Mouse (Mus musculus) neural tube, embryonic 14.5 days (tissue): ENCODE measurements around the gene Cacng4. TPM values are rescaled to one million over a fixed set of nuclear protein-coding genes. Genes with fewer than 3 reads are reported as not detected.
A peak's percentile ranks its signal among the peaks of the same experiment; 100 is the strongest.

ENCODE experiments used
- ATAC-seq: fragments of 200-750 bp; cut with Nextera tagmentation; 2 replicates; pipeline ENCODE4 v1.8.0; 2017; ENCODE audit warnings: low read depth, mild to moderate bottlenecking, moderate TSS enrichment, moderate library complexity
- H3K27ac ChIP-seq: fragments of 300-500 bp; sonication (generic); 2 replicates; pipeline ENCODE4 v1.5.1; 2014; ENCODE audit warnings: low read depth, mild to moderate bottlenecking, control low read depth, low read length, moderate library complexity, mixed read lengths
- H3K27me3 ChIP-seq: fragments of 300-500 bp; sonication (generic); 2 replicates; pipeline ENCODE4 v1.6.1; 2014; ENCODE audit warnings: low read length; ENCODE audit not compliant: control insufficient read depth, insufficient read depth
- H3K36me3 ChIP-seq: fragments of 300-500 bp; sonication (generic); 2 replicates; pipeline ENCODE4 v1.6.1; 2014; ENCODE audit warnings: low read length, mixed read lengths; ENCODE audit not compliant: control insufficient read depth, insufficient read depth
- H3K4me1 ChIP-seq: fragments of 300-500 bp; sonication (generic); 2 replicates; pipeline ENCODE4 v1.6.1; 2014; ENCODE audit warnings: low read length; ENCODE audit not compliant: control insufficient read depth, insufficient read depth
- H3K4me2 ChIP-seq: fragments of 300-500 bp; sonication (generic); 2 replicates; pipeline ENCODE4 v1.6.1; 2014; ENCODE audit warnings: mild to moderate bottlenecking, low read depth, low read length, control low read depth
- H3K4me3 ChIP-seq: fragments of 300-500 bp; sonication (generic); 2 replicates; pipeline ENCODE4 v1.5.1; 2014; ENCODE audit warnings: low read depth, low read length, control low read depth, mixed read lengths
- H3K9ac ChIP-seq: fragments of 300-500 bp; sonication (generic); replicated peaks from 2 replicates; pipeline ENCODE4 v1.6.1; 2014; ENCODE audit warnings: low read depth, mild to moderate bottlenecking, control low read depth, low read length, mixed read lengths
- H3K9me3 ChIP-seq: fragments of 300-500 bp; sonication (generic); 2 replicates; pipeline ENCODE4 v1.6.1; 2016; ENCODE audit warnings: low read length; ENCODE audit not compliant: control insufficient read depth
- WGBS: fragments of 180-500 bp; shearing (Covaris S2); extraction: QIAGEN DNeasy Blood & Tissue Kit; methylation state at CpG from one replicate; pipeline ENCODE4 v1.1.7; 2014; 5-methylcytosine and 5-hydroxymethylcytosine counted together
- polyA plus RNA-seq: library from polyadenylated mRNA; unstranded; fragments of >200 nt; fragmentation: Nextera tagmentation; extraction: Ambion mirVana; gene quantifications from 2 replicates; pipeline ENCODE4 v1.2.1, GENCODE M21; 2014

Cacng4 gene
- 62.2 and 67.5 TPM in 2 replicates for polyA plus RNA-seq

- no peaks in the 10 kb centered on the region for H3K9me3 ChIP-seq
- under 1% methylated on average over 28 of the region's 73 CpGs for WGBS
- H3K4me1 ChIP-seq, result peaks cover 31% of the 10 kb centered on the region
- H3K9ac ChIP-seq, result peak within 1 kb of the TSS; percentile 98
- H3K4me3 ChIP-seq, result peak within 1 kb of the TSS; percentile 83
- no peaks in the 10 kb centered on the region for H3K36me3 ChIP-seq
- H3K27ac ChIP-seq, result peak within 1 kb of the TSS; percentile 97
- ATAC-seq, result peak; percentile 54
- H3K4me2 ChIP-seq, result peak within 1 kb of the TSS; percentile 73
- no peaks in the 10 kb centered on the region; the same call in 1 of the 2 replicates for H3K27me3 ChIP-seq
These were observed at the start of gene Cacng4 for GRCm38 (mm10) chr11:107794547-107795269. Gene Cacng4, minus strand, starts transcription at chr11:107794557.

GRCm38 (mm10) chr11:107833351-107834040 is 39.1 kb upstream of the Cacng4 start:
- Histone ChIP-seq H3K36me3 (no peaks in the 10 kb centered on the region), H3K27ac (no peak overlapping the region), H3K4me1 (0 out of 2 replicates have a peak, but pooled peaks cover 4% of the 10 kb centered on the region), H3K4me2 (no peak overlapping the region), H3K9ac (no peak overlapping the region), H3K27me3 (no peaks in the 10 kb centered on the region), H3K9me3 (no peaks in the 10 kb centered on the region), H3K4me3 (no peak overlapping the region)
- ATAC-seq, result no peak; the same call in 1 of the 2 replicates
- WGBS, result 49% methylated on average over 7 of the region's 7 CpGs

- Histone ChIP-seq H3K27me3 (no peaks in the 10 kb centered on the region), H3K4me3 (no peak overlapping the region), H3K9ac (no peak overlapping the region), H3K4me2 (no peak overlapping the region), H3K4me1 (peaks cover 11% of the 10 kb centered on the region), H3K27ac (no peak overlapping the region), H3K36me3 (no peaks in the 10 kb centered on the region), H3K9me3 (no peaks in the 10 kb centered on the region)
- no peak for ATAC-seq
- WGBS, result 47% methylated on average over 5 of the region's 5 CpGs
These were observed 22.8 kb upstream of the Cacng4 start for GRCm38 (mm10) chr11:107817196-107817595.

GRCm38 (mm10) chr11:107812941-107813648 is 18.7 kb upstream of the Cacng4 start:
- Histone ChIP-seq H3K36me3 (no peaks in the 10 kb centered on the region), H3K4me1 (peaks cover 11% of the 10 kb centered on the region), H3K9me3 (no peaks in the 10 kb centered on the region), H3K27me3 (no peaks in the 10 kb centered on the region), H3K4me3 (peak overlapping the region; percentile 12; the same call in 1 of the 2 replicates), H3K4me2 (peak overlapping the region; percentile 39), H3K27ac (peak overlapping the region; percentile 70), H3K9ac (0 out of 2 replicates have a peak overlapping the region, but pooled peaks have one; percentile 41)
- 6% methylated on average over 21 of the region's 21 CpGs for WGBS
- ATAC-seq, result peak; percentile 73

GRCm38 (mm10) chr11:107812429-107812828 is 18.1 kb upstream of the Cacng4 start:
- no peaks in the 10 kb centered on the region for H3K9me3 ChIP-seq
- H3K4me1 ChIP-seq, result peaks cover 11% of the 10 kb centered on the region
- no peaks in the 10 kb centered on the region for H3K27me3 ChIP-seq
- H3K9ac ChIP-seq, result no peak overlapping the region
- ATAC-seq, result peak; percentile 56
- H3K4me3 ChIP-seq, result no peak overlapping the region
- H3K36me3 ChIP-seq, result no peaks in the 10 kb centered on the region
- H3K27ac ChIP-seq, result peak overlapping the region; percentile 49; the same call in 1 of the 2 replicates
- no peak overlapping the region for H3K4me2 ChIP-seq
- 13% methylated on average over 4 of the region's 4 CpGs for WGBS

GRCm38 (mm10) chr11:107808508-107808907 is 14.2 kb upstream of the Cacng4 start:
- Histone ChIP-seq H3K4me3 (no peak overlapping the region), H3K4me1 (peaks cover 10% of the 10 kb centered on the region), H3K4me2 (no peak overlapping the region), H3K9ac (no peak overlapping the region), H3K9me3 (no peaks in the 10 kb centered on the region), H3K27me3 (no peaks in the 10 kb centered on the region), H3K27ac (no peak overlapping the region), H3K36me3 (no peaks in the 10 kb centered on the region)
- 77% methylated on average over 8 of the region's 8 CpGs for whole genome bisulfite sequencing
- no peak for ATAC-seq

GRCm38 (mm10) chr11:107806058-107806457 is 11.7 kb upstream of the Cacng4 start:
- 64% methylated on average over 1 of the region's 1 CpGs for WGBS

GRCm38 (mm10) chr11:107801946-107802345 is 7.6 kb upstream of the Cacng4 start:
- WGBS, result 79% methylated on average over 3 of the region's 3 CpGs
- no peak overlapping the region for H3K4me3 ChIP-seq
- no peaks in the 10 kb centered on the region for H3K9me3 ChIP-seq
- no peak overlapping the region for H3K4me2 ChIP-seq
- H3K36me3 ChIP-seq, result no peaks in the 10 kb centered on the region
- H3K27ac ChIP-seq, result no peak overlapping the region
- H3K27me3 ChIP-seq, result no peaks in the 10 kb centered on the region
- no peaks in the 10 kb centered on the region; the same call in 1 of the 2 replicates for H3K4me1 ChIP-seq
- no peak overlapping the region for H3K9ac ChIP-seq
- ATAC-seq, result no peak

More at GRCm38 (mm10) chr11:107806058-107806457, 11.7 kb upstream of the Cacng4 start:
- H3K4me2 ChIP-seq, result no peak overlapping the region
- no peak overlapping the region for H3K4me3 ChIP-seq
- H3K4me1 ChIP-seq, result no peaks in the 10 kb centered on the region
- H3K27me3 ChIP-seq, result no peaks in the 10 kb centered on the region
- no peaks in the 10 kb centered on the region for H3K9me3 ChIP-seq
- H3K27ac ChIP-seq, result no peak overlapping the region
- H3K9ac ChIP-seq, result no peak overlapping the region
- no peak for ATAC-seq
- H3K36me3 ChIP-seq, result no peaks in the 10 kb centered on the region
